9 mouse cellular contexts compared by ENCODE assay signal in genomic region chr13:16763746-16764145, GRCm38 (mm10).
DNase-seq lines count a peak whose midpoint lies in the region; ATAC-seq and TF ChIP-seq lines count a peak whose summit lies in the region.
"Had no signal": no experiment of that assay in that cellular context is flagged by ENCODE, and none has a peak within 500 bp of the region (broad histone marks: within the 10 kb centered on the region; RNA-seq: fewer than 3 reads in every experiment).

No protein-coding gene starts in this region.

- no peaks in the 10 kb centered on the region for H3K36me3 ChIP-seq in heart, adult 2 months (ENCODE audit: control insufficient read depth, insufficient read depth, low read length)
- H3K36me3 ChIP-seq in heart, embryonic 12.5 days = no peaks in the 10 kb centered on the region
- H3K36me3 ChIP-seq in kidney, postnatal 0 days (ENCODE audit: insufficient read depth, low read length) = no peaks in the 10 kb centered on the region
- H3K36me3 ChIP-seq: liver, embryonic 15.5 days had no signal

- H3K4me2 ChIP-seq in heart, embryonic 12.5 days = no peak overlapping the region
- H3K4me2 ChIP-seq in kidney, postnatal 0 days (ENCODE audit: low read length) = no peak overlapping the region
- H3K4me2 ChIP-seq: liver, embryonic 15.5 days had no signal

- no peaks in the 10 kb centered on the region for H3K79me2 ChIP-seq in heart, adult 2 months (replicated peaks; ENCODE audit: control insufficient read depth, insufficient read depth, low read length)

- no peak for TF ChIP-seq EP300 in heart, adult 2 months (IDR thresholded peaks at IDR 0.05; ENCODE audit: insufficient read depth, low read depth, low read length)

- POLR2A ChIA-PET in Patski (lab: Charles Lee) = interaction anchor here (0.7 kb wide), 1 partner anchor 274 kb away, joined by 5 read pairs; no protein-coding TSS in a partner anchor

- in situ Hi-C loops in Patski (cut with MboI; ENCODE audit: low pct_unique_long_range_greater_than_20kb) = loop anchor here (5.0 kb wide), 2 partner anchors 669 to 746 kb away; no protein-coding TSS in a partner anchor

- H3K27me3 ChIP-seq in heart, adult 2 months (ENCODE audit: control insufficient read depth, insufficient read depth, low read length) = no peaks in the 10 kb centered on the region
- no peaks in the 10 kb centered on the region for H3K27me3 ChIP-seq in heart, embryonic 12.5 days (replicated peaks)
- no peaks in the 10 kb centered on the region for H3K27me3 ChIP-seq in Patski
- H3K27me3 ChIP-seq in kidney, postnatal 0 days (ENCODE audit: insufficient read depth, low read length) = no peaks in the 10 kb centered on the region
- H3K27me3 ChIP-seq: liver, embryonic 15.5 days had no signal

- H3K27ac ChIP-seq in heart, adult 2 months = no peak overlapping the region
- H3K27ac ChIP-seq in heart, embryonic 12.5 days (ENCODE audit: poor library complexity, severe bottlenecking) = no peak overlapping the region
- H3K27ac ChIP-seq in kidney, postnatal 0 days = no peak overlapping the region
- H3K27ac ChIP-seq: liver, embryonic 15.5 days had no signal

- CTCF ChIA-PET in Patski (lab: Charles Lee) = interaction anchor here (0.8 to 2.6 kb wide), 8 partner anchors 12 to 758 kb away, joined by 3 to 17 read pairs (median 4); partner anchors contain the start of gene Inhba

- 7% methylated on average over 2 of the region's 2 CpGs for WGBS in heart, adult 2 months
- WGBS in heart, embryonic 12.5 days = 5% methylated on average over 2 of the region's 2 CpGs
- WGBS in kidney, postnatal 0 days = 5% methylated on average over 2 of the region's 2 CpGs

- no peak for ATAC-seq in heart, embryonic 12.5 days (ENCODE audit: insufficient number of reproducible peaks, low FRiP score)
- no peak for ATAC-seq in Patski
- peak; percentile 87 for ATAC-seq in erythroblast, adult 5-6 weeks (replicated peaks; ENCODE audit: low FRiP score, poor library complexity, severe bottlenecking)
- no peak for ATAC-seq in kidney, postnatal 0 days (replicated peaks; ENCODE audit: low FRiP score, low read depth)

- H3K4me3 ChIP-seq in heart, adult 2 months = no peak overlapping the region
- H3K4me3 ChIP-seq in heart, embryonic 12.5 days = no peak overlapping the region
- no peak overlapping the region for H3K4me3 ChIP-seq in kidney, postnatal 0 days (replicated peaks; ENCODE audit: low read depth, low read length)
- H3K4me3 ChIP-seq: liver, embryonic 15.5 days had no signal

- DNase-seq in heart, adult 2 months = peak; percentile 7 to 23
- DNase-seq in 3T3-L1 (ENCODE audit: low read depth, low spot score) (peak; percentile 75), Patski (ENCODE audit: low read depth, low spot score) (no peak)
- peak; percentile 70 for DNase-seq in kidney, postnatal 0 days (ENCODE audit: low spot score)
- peak; percentile 65 for DNase-seq in lung, postnatal 36 days
- DNase-seq in thymus, postnatal 25 days = peak; percentile 52

- no peak overlapping the region for H3K9ac ChIP-seq in heart, adult 2 months (ENCODE audit: low read depth, low read length)
- H3K9ac ChIP-seq in heart, embryonic 12.5 days = no peak overlapping the region
- H3K9ac ChIP-seq in kidney, postnatal 0 days (ENCODE audit: low read depth, low read length) = no peak overlapping the region
- H3K9ac ChIP-seq: liver, embryonic 15.5 days had no signal

- intact Hi-C loops in heart, adult 2 months (cut with DNase I) = loop anchor here (5.0 kb wide), 1 partner anchor 751 kb away; the partner anchor contains the start of gene Inhba

- no peak for TF ChIP-seq POLR2A in heart, adult 2 months (IDR thresholded peaks at IDR 0.05; ENCODE audit: insufficient read depth, low read depth, low read length)

- no peaks in the 10 kb centered on the region for H3K9me3 ChIP-seq in heart, embryonic 12.5 days (replicated peaks)
- no peaks in the 10 kb centered on the region for H3K9me3 ChIP-seq in kidney, postnatal 0 days (replicated peaks; ENCODE audit: low read length)
- H3K9me3 ChIP-seq: liver, embryonic 15.5 days had no signal

- TF ChIP-seq CTCF in heart, adult 2 months (IDR thresholded peaks at IDR 0.05) = peak; percentile 81
- TF ChIP-seq CTCF in Patski (IDR thresholded peaks at IDR 0.05) = peak; percentile 79
- peak; percentile 82 for TF ChIP-seq CTCF in kidney, postnatal 0 days (IDR thresholded peaks at IDR 0.05; ENCODE audit: low read depth)

- H3K4me1 ChIP-seq in heart, adult 2 months (ENCODE audit: control insufficient read depth, insufficient read depth, low read length) = no peaks in the 10 kb centered on the region
- no peaks in the 10 kb centered on the region for H3K4me1 ChIP-seq in heart, embryonic 12.5 days (replicated peaks)
- no peaks in the 10 kb centered on the region for H3K4me1 ChIP-seq in kidney, postnatal 0 days (replicated peaks; ENCODE audit: insufficient read depth, low read length)
- H3K4me1 ChIP-seq: liver, embryonic 15.5 days had no signal
